Mouse (Mus musculus): Measurements from ENCODE around the gene Gm7029. TPM values are rescaled to one million over a fixed set of nuclear protein-coding genes. Genes with fewer than 3 reads are reported as not detected.
"Not testable (repeated sequence)": the region's sequence is repeated elsewhere in the genome, so short reads cannot be mapped to it uniquely, and the experiment has no call there.

The Gm7029 gene
- polyA plus RNA-seq, 1 experiment from 2014 or later, result not detected

DNA sequence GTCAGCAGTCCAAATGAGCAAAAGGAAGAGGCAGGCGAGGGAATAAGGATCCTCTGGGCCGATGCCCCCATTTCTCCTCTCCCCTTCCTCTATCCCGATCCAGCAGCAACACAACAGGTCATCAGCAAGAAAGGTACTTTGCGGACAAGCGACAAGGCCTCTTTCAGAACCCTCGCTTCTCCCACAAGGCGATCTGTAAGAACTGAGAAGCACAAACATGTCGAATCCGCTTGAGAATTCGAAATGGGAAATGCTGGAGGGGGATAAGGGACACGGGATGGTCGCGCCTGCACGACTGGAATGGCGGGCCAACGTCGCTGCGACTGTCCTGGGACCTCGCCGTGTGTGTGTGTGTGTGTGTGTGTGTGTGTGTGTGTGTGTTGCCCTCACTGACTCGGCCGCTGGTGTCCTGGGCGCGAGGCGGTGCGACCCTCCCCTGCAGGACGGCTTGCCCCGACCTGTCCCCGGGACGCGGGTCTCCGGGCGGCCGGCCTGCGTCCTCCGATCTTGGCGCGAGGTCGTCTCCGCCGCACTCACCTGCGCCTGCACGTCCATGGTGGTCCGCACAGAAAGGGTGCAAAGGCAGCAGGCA is 16.4 kb downstream of the Gm7029 start:
- not testable (repeated sequence) for H3K36me3 ChIP-seq (ENCODE audit: control insufficient read depth, insufficient read depth, low read length); ATAC-seq; H3K9me3 ChIP-seq (ENCODE audit: control insufficient read depth, low read length); H3K27me3 ChIP-seq (replicated peaks; ENCODE audit: control insufficient read depth, insufficient read depth, low read length); H3K4me1 ChIP-seq (ENCODE audit: control insufficient read depth, insufficient read depth, low read depth, low read length)
- under 1% methylated on average over 38 of the region's 44 CpGs for WGBS
- Histone ChIP-seq H3K9ac (ENCODE audit: low read depth, low read length) (peak overlapping the region; percentile 59), H3K27ac (ENCODE audit: low read depth, low read length) (peak overlapping the region; percentile 48; the same call in 1 of the 2 replicates), H3K4me2 (ENCODE audit: low read length) (peak overlapping the region; percentile 74), H3K4me3 (ENCODE audit: low read length) (peak overlapping the region; percentile 61)

DNA sequence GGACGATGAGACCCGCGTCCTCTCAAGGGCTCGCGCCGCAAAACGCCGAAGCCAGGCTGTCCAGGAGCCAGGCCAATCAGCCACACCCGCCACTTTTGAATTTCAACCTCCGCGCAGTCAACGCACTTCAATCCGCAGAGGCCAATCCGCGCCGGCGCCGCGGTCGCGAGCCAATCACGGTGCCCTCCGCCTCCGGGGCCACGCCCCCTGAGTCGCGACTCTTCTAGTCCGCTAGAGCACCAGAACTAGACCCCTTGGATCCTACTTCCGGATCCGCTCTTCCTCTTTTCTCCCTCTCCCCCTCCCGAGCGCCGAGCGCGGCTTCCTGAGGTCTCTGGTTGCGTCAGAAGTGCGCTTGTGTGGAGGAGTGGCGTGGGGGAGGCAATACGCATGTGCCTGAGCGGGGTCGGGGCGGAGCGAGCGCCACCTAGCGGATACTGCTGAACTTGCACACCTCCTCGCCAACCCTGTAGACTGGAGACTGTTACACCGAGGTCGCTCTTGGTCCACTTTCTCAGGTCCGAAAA is 17.0 kb downstream of the Gm7029 start, which contains the start of gene Kifc1:
TSS of gene Kifc1 (minus strand) at position 129 of the 527 bp plus-strand sequence.
- H3K9ac ChIP-seq (ENCODE audit: low read depth, low read length), result peak within 1 kb of the TSS; percentile 59
- peak within 1 kb of the TSS; percentile 74 for H3K4me2 ChIP-seq (ENCODE audit: low read length)
- peaks cover 4% of the 10 kb centered on the region; the same call in 1 of the 2 replicates for H3K4me1 ChIP-seq (ENCODE audit: control insufficient read depth, insufficient read depth, low read depth, low read length)
- no peaks in the 10 kb centered on the region for H3K27me3 ChIP-seq (replicated peaks; ENCODE audit: control insufficient read depth, insufficient read depth, low read length)
- peak within 1 kb of the TSS; percentile 61 for H3K4me3 ChIP-seq (ENCODE audit: low read length)
- ATAC-seq, result peak; percentile 100
- under 1% methylated on average over 45 of the region's 49 CpGs for WGBS
- no peaks in the 10 kb centered on the region for H3K9me3 ChIP-seq (ENCODE audit: control insufficient read depth, low read length)
- peak within 1 kb of the TSS; percentile 48; the same call in 1 of the 2 replicates for H3K27ac ChIP-seq (ENCODE audit: low read depth, low read length)
- no peaks in the 10 kb centered on the region for H3K36me3 ChIP-seq (ENCODE audit: control insufficient read depth, insufficient read depth, low read length)

DNA sequence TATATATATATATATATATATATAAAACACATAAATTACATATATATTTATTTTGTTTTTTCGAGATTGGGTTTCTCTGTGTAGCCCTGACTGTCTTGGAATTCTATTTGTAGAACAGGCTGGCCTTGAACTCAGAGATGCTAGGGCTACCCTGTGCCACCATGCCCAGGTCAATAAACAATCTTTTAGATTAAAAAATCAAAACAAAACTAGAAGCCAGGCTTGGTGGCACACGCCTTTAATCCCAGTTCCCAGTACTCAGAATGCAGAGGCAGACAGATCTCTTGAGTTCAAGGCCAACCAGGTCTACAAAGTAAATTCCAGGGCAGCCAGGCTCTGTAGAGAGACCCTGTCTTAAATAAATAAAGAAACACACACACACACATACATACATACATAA is 17.7 kb downstream of the Gm7029 start:
- Histone ChIP-seq H3K4me1 (ENCODE audit: control insufficient read depth, insufficient read depth, low read depth, low read length) (peaks cover 4% of the 10 kb centered on the region; the same call in 1 of the 2 replicates), H3K9ac (ENCODE audit: low read depth, low read length) (no peak overlapping the region), H3K4me2 (ENCODE audit: low read length) (no peak overlapping the region), H3K36me3 (ENCODE audit: control insufficient read depth, insufficient read depth, low read length) (no peaks in the 10 kb centered on the region), H3K4me3 (ENCODE audit: low read length) (no peak overlapping the region), H3K27me3 (replicated peaks; ENCODE audit: control insufficient read depth, insufficient read depth, low read length) (no peaks in the 10 kb centered on the region), H3K9me3 (ENCODE audit: control insufficient read depth, low read length) (no peaks in the 10 kb centered on the region), H3K27ac (ENCODE audit: low read depth, low read length) (no peak overlapping the region)
- WGBS, result 68% methylated on average over 2 of the region's 2 CpGs
- ATAC-seq, result no peak

DNA sequence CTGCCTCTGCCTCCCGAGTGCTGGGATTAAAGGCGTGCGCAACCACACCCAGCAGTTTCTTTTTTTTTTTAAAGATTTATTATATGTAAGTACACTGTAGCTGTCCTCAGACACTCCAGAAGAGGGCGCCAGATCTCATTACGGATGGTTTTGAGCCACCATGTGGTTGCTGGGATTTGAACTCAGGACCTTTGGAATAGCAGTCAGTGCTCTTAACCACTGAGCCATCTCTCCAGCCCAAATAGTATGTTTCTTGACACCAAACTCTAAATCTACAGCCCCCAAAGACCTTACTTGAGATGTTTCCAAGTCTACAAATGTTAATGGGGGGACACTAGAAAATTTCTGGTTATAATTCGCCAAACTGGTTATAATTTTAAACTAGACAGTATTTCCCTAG is 18.3 kb downstream of the Gm7029 start:
- WGBS, result 71% methylated on average over 6 of the region's 6 CpGs

DNA sequence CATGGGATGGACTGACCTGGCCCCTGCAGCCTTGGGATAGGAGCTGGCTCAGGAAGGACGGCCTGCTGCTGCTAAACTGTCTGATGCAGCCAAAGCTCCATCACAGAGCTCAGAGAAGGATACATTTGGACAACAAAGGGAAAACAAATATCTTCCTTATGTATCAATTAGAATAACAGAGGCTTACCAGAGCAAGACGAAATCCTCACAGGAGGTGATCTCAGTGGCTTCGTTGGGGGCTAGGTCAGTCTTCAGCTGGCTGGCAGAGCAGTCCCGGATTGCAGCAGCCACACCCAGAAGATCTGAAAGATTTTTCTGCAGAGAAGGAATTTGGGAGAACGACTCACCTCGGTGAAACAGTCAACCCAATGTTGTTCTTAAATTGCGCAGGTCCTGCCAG is 18.8 kb downstream of the Gm7029 start:
- Histone ChIP-seq H3K9me3 (ENCODE audit: control insufficient read depth, low read length) (no peaks in the 10 kb centered on the region), H3K27me3 (replicated peaks; ENCODE audit: control insufficient read depth, insufficient read depth, low read length) (no peaks in the 10 kb centered on the region), H3K27ac (ENCODE audit: low read depth, low read length) (no peak overlapping the region), H3K4me1 (ENCODE audit: control insufficient read depth, insufficient read depth, low read depth, low read length) (peaks cover 4% of the 10 kb centered on the region; the same call in 1 of the 2 replicates), H3K9ac (ENCODE audit: low read depth, low read length) (no peak overlapping the region), H3K36me3 (ENCODE audit: control insufficient read depth, insufficient read depth, low read length) (no peaks in the 10 kb centered on the region), H3K4me3 (ENCODE audit: low read length) (no peak overlapping the region), H3K4me2 (ENCODE audit: low read length) (no peak overlapping the region)
- ATAC-seq, result no peak
- 17% methylated on average over 7 of the region's 7 CpGs for WGBS

More for the DNA sequence above, 18.3 kb downstream of the Gm7029 start:
- H3K27ac ChIP-seq (ENCODE audit: low read depth, low read length); H3K36me3 ChIP-seq (ENCODE audit: control insufficient read depth, insufficient read depth, low read length); H3K9ac ChIP-seq (ENCODE audit: low read depth, low read length); ATAC-seq; H3K4me1 ChIP-seq (ENCODE audit: control insufficient read depth, insufficient read depth, low read depth, low read length); H3K27me3 ChIP-seq (replicated peaks; ENCODE audit: control insufficient read depth, insufficient read depth, low read length); H3K9me3 ChIP-seq (ENCODE audit: control insufficient read depth, low read length); H3K4me2 ChIP-seq (ENCODE audit: low read length); H3K4me3 ChIP-seq (ENCODE audit: low read length): not testable (repeated sequence)

DNA sequence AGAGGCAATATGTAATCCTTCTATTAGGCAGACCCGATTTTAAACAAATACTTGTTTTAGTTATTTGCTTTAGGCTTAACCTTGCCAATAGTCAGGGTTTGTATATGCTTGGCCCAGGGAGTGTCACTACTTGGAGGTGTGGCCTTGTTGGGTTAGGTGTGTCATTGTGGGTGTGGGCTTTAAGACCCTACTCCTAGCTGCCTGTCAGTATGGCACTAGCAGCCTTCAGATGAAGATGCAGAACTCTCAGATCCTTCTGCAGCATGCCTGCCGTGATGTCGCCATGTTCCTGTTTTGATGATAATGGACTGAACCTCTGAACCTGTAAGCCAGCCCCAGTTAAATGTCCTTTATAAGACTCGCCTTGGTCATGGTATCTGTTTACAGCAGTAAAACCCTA is 19.4 kb downstream of the Gm7029 start:
- H3K4me1 ChIP-seq (ENCODE audit: control insufficient read depth, insufficient read depth, low read depth, low read length); H3K9me3 ChIP-seq (ENCODE audit: control insufficient read depth, low read length); H3K27me3 ChIP-seq (replicated peaks; ENCODE audit: control insufficient read depth, insufficient read depth, low read length); H3K4me2 ChIP-seq (ENCODE audit: low read length); ATAC-seq; H3K4me3 ChIP-seq (ENCODE audit: low read length); H3K27ac ChIP-seq (ENCODE audit: low read depth, low read length); H3K9ac ChIP-seq (ENCODE audit: low read depth, low read length); H3K36me3 ChIP-seq (ENCODE audit: control insufficient read depth, insufficient read depth, low read length): not testable (repeated sequence)
- WGBS, result 84% methylated on average over 4 of the region's 4 CpGs

DNA sequence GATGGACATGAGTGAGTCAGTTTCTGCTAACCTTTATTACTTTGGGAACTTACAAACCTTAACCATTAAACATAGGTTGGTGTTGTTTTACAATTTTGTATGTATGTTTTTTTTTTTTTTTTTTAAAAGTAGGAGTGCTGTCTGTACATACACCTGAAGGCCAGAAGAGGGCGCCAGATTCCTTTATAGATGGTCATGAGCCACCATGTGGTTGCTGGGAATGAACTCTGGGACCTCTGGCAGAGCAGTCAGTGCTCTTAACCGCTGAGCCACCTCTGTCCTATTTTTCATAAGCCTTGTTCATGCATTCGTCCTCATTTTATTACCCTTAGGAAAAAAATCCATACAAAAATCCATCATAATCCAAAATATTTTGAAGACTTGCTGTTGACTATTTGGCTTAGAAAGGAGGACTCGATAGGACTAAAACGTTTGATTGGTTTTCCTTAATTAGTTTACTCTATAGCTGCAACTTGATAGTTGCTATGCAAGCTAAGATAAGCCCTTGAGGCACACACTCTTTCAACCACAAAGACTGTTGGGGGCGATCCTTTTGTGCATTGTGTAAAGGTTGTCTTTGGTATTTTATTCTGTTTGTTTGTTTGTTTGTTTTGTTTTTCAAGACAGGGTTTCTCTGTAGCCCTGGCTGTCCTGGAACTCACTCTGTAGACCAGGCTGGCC is 23.6 kb downstream of the Gm7029 start:
- no peaks in the 10 kb centered on the region for H3K27me3 ChIP-seq (replicated peaks; ENCODE audit: control insufficient read depth, insufficient read depth, low read length)
- H3K4me3 ChIP-seq (ENCODE audit: low read length), result no peak overlapping the region
- ATAC-seq, result no peak
- no peaks in the 10 kb centered on the region for H3K9me3 ChIP-seq (ENCODE audit: control insufficient read depth, low read length)
- H3K27ac ChIP-seq (ENCODE audit: low read depth, low read length), result no peak overlapping the region
- H3K9ac ChIP-seq (ENCODE audit: low read depth, low read length), result no peak overlapping the region
- H3K4me1 ChIP-seq (ENCODE audit: control insufficient read depth, insufficient read depth, low read depth, low read length), result no peaks in the 10 kb centered on the region
- WGBS, result 44% methylated on average over 6 of the region's 6 CpGs
- no peak overlapping the region for H3K4me2 ChIP-seq (ENCODE audit: low read length)
- H3K36me3 ChIP-seq (ENCODE audit: control insufficient read depth, insufficient read depth, low read length), result no peaks in the 10 kb centered on the region

DNA sequence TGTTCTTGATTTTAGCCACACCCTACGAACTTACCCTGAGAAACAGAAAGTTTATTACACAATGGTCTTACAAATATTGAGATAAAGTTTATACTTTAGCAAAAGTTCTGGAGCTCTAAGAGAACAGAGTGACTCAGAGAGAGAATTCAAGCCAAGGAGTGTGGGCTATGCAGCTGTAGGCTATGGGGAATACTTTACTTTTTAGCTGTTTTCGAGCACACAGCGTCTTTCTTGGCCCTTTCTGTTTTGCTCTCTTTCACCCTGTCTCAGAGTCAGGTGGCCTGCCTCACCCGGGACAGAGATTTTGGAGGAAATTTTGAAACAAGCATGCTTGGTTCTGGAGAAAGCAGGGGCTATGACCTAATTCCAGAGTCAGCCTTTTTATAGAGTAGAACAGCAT is 24.6 kb downstream of the Gm7029 start:
- not testable (repeated sequence) for H3K27me3 ChIP-seq (replicated peaks; ENCODE audit: control insufficient read depth, insufficient read depth, low read length); ATAC-seq; H3K9ac ChIP-seq (ENCODE audit: low read depth, low read length); H3K9me3 ChIP-seq (ENCODE audit: control insufficient read depth, low read length); H3K27ac ChIP-seq (ENCODE audit: low read depth, low read length); H3K36me3 ChIP-seq (ENCODE audit: control insufficient read depth, insufficient read depth, low read length); H3K4me3 ChIP-seq (ENCODE audit: low read length); H3K4me2 ChIP-seq (ENCODE audit: low read length); H3K4me1 ChIP-seq (ENCODE audit: control insufficient read depth, insufficient read depth, low read depth, low read length)
- 83% methylated on average over 4 of the region's 4 CpGs for WGBS

DNA sequence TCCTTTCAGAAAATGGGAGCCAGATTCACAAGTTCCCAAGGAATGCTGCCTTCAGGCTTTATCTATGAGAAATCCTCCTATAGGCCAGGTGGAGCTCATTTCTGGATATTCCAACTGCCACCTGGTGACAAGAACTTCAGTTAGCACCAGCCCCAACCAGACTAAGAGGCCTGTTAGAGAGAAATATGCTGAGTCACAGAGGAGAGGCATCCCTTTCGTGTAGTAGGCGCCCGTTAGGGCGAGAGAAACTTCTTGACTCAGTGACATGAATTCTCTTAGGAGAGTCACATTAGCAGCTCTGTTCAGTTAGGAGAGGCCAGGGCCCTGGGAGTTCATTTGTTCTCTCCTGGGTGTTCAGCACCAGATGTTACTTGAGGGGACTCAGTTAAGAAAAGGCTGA is 26.0 kb downstream of the Gm7029 start:
- H3K27ac ChIP-seq (ENCODE audit: low read depth, low read length), result no peak overlapping the region
- no peaks in the 10 kb centered on the region for H3K36me3 ChIP-seq (ENCODE audit: control insufficient read depth, insufficient read depth, low read length)
- 80% methylated on average over 4 of the region's 4 CpGs for WGBS
- H3K4me3 ChIP-seq (ENCODE audit: low read length), result no peak overlapping the region
- ATAC-seq, result no peak
- H3K9ac ChIP-seq (ENCODE audit: low read depth, low read length), result no peak overlapping the region
- H3K9me3 ChIP-seq (ENCODE audit: control insufficient read depth, low read length), result no peaks in the 10 kb centered on the region
- no peaks in the 10 kb centered on the region for H3K27me3 ChIP-seq (replicated peaks; ENCODE audit: control insufficient read depth, insufficient read depth, low read length)
- H3K4me1 ChIP-seq (ENCODE audit: control insufficient read depth, insufficient read depth, low read depth, low read length), result no peaks in the 10 kb centered on the region
- no peak overlapping the region for H3K4me2 ChIP-seq (ENCODE audit: low read length)
